26 mouse cellular contexts compared by ENCODE assay signal in the genomic region with DNA sequence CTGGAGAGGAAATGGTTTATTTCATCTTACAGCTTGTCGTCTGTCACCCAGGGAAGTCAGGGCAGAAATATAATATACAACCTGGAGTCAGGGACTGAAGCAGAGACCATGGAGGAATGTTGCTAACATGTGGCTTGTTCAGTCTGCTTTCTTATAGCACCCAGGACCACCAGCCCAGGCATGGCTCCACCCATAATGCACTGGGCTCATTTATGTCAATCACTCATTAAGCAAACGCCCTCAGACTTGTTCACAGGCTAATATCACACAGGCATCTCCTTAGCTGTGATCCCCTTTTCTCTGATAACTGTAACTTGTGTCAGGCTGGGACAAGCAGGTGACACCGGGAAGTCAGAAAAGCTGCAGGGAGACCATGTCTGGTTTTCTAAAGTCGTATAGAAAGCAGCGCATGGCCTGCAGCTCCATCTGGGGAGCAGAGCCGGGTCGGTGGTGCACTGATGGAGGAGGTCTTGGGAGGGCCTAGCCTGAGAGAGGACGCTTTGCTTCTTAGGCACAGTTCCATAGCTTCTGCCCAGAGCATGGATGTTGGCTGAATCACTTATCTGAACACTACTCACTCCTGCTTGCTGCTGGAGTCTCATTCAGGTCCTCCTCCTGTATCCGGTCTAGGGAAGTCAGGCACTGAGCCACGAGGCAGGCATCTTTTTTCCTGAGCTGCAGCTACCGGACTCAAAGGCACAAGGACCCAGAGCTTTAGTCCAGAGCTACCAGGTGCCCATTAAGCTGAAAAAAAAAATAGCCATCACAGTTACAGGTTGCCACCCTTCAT. TPM values are rescaled to one million over a fixed set of nuclear protein-coding genes. Genes with fewer than 3 reads are reported as not detected.
DNase-seq lines count a peak whose midpoint lies in the region; ATAC-seq and TF ChIP-seq lines count a peak whose summit lies in the region.
"Had no signal": no experiment of that assay in that cellular context is flagged by ENCODE, and none has a peak within 500 bp of the region (broad histone marks: within the 10 kb centered on the region; RNA-seq: fewer than 3 reads in every experiment).

No protein-coding gene starts in this region.

- peaks cover 42% of the 10 kb centered on the region for H3K4me1 ChIP-seq in heart, embryonic 10.5 days
- H3K4me1 ChIP-seq in heart, postnatal 0 days (ENCODE audit: control insufficient read depth, insufficient read depth): 0 out of 2 replicates have a peak, but pooled peaks cover 3% of the 10 kb centered on the region
- H3K4me1 ChIP-seq in midbrain, embryonic 11.5 days (ENCODE audit: control insufficient read depth, insufficient read depth, low read length): no peaks in the 10 kb centered on the region
- H3K4me1 ChIP-seq: midbrain, embryonic 12.5 days had no signal

- peak; percentile 30; the same call in 1 of the 2 replicates for ATAC-seq in heart, postnatal 0 days (ENCODE audit: insufficient read depth, low read depth)
- ATAC-seq in midbrain, embryonic 11.5 days (ENCODE audit: low FRiP score): no peak
- ATAC-seq: forebrain, embryonic 14.5 days; hindbrain, embryonic 16.5 days; Patski had no signal

- no peak for DNase-seq in heart, embryonic 10.5 days (ENCODE audit: low spot score)
- no peak for DNase-seq in heart, postnatal 25 days (ENCODE audit: low spot score)
- peak; percentile 15 for DNase-seq in kidney, adult 18-20 months
- no peak for DNase-seq in kidney, adult 8-10 months
- peak; percentile 5 for DNase-seq in 3T3-L1 (ENCODE audit: low read depth, low spot score)
- peak; percentile 47 for DNase-seq in heart, postnatal 0 days (ENCODE audit: low spot score)
- no peak for DNase-seq in neural tube, embryonic 10.5 days (ENCODE audit: extremely low spot score, low spot score)
- DNase-seq in midbrain, embryonic 11.5 days (ENCODE audit: low spot score, missing footprints): no peak
- DNase-seq: cerebellum, adult 11-12 months; cerebellum, postnatal 14 days; gastrocnemius, adult 2 months; liver, postnatal 0 days; lung, postnatal 10 days; thymus, adult 18-20 months; thymus, postnatal 36 days had no signal

- no peak for TF ChIP-seq EP300 in heart, postnatal 0 days (IDR thresholded peaks at IDR 0.05; ENCODE audit: low read depth)

- no peaks in the 10 kb centered on the region for H3K36me3 ChIP-seq in heart, embryonic 10.5 days
- H3K36me3 ChIP-seq in heart, postnatal 0 days (replicated peaks; ENCODE audit: control insufficient read depth, insufficient read depth, low read length): no peaks in the 10 kb centered on the region
- H3K36me3 ChIP-seq in midbrain, embryonic 11.5 days (ENCODE audit: control insufficient read depth, insufficient read depth, low read length): no peaks in the 10 kb centered on the region
- H3K36me3 ChIP-seq: hindbrain, embryonic 10.5 days; intestine, embryonic 15.5 days; midbrain, embryonic 12.5 days had no signal

- H3K27me3 ChIP-seq in heart, embryonic 10.5 days (ENCODE audit: insufficient read depth, poor library complexity, severe bottlenecking): peaks cover 15% of the 10 kb centered on the region; the same call in 1 of the 2 replicates
- H3K27me3 ChIP-seq in heart, postnatal 0 days (ENCODE audit: control insufficient read depth, insufficient read depth, low read length): peaks cover 11% of the 10 kb centered on the region; the same call in 1 of the 2 replicates
- H3K27me3 ChIP-seq in midbrain, embryonic 11.5 days (ENCODE audit: control insufficient read depth, insufficient read depth, low read length): no peaks in the 10 kb centered on the region
- H3K27me3 ChIP-seq: midbrain, embryonic 12.5 days had no signal

- peak overlapping the region; percentile 48; the same call in 1 of the 2 replicates for H3K27ac ChIP-seq in heart, embryonic 10.5 days
- no peak overlapping the region for H3K27ac ChIP-seq in heart, postnatal 0 days (ENCODE audit: low read depth)
- no peak overlapping the region for H3K27ac ChIP-seq in midbrain, embryonic 11.5 days (ENCODE audit: low read depth, low read length)
- H3K27ac ChIP-seq: gastrocnemius, adult 2 months; hindbrain, embryonic 10.5 days; intestine, embryonic 15.5 days; midbrain, embryonic 12.5 days had no signal

- no peaks in the 10 kb centered on the region for H3K9me3 ChIP-seq in heart, embryonic 10.5 days
- H3K9me3 ChIP-seq in heart, postnatal 0 days (replicated peaks; ENCODE audit: control insufficient read depth, low read length): no peaks in the 10 kb centered on the region
- no peaks in the 10 kb centered on the region for H3K9me3 ChIP-seq in midbrain, embryonic 11.5 days (ENCODE audit: control insufficient read depth, low read length)
- H3K9me3 ChIP-seq: hindbrain, embryonic 10.5 days; intestine, embryonic 15.5 days; midbrain, embryonic 12.5 days had no signal

- intact Hi-C loops in heart, postnatal 25 days (cut with DNase I): no loop called here

- no peak overlapping the region for H3K4me3 ChIP-seq in heart, embryonic 10.5 days
- no peak overlapping the region for H3K4me3 ChIP-seq in heart, postnatal 0 days (ENCODE audit: low read depth, low read length)
- no peak overlapping the region for H3K4me3 ChIP-seq in midbrain, embryonic 11.5 days (ENCODE audit: low read depth, low read length)
- H3K4me3 ChIP-seq: gastrocnemius, adult 2 months; hindbrain, embryonic 10.5 days; intestine, embryonic 15.5 days; midbrain, embryonic 12.5 days had no signal

- no peak overlapping the region for H3K4me2 ChIP-seq in heart, postnatal 0 days (ENCODE audit: low read depth, low read length)
- no peak overlapping the region for H3K4me2 ChIP-seq in midbrain, embryonic 11.5 days
- H3K4me2 ChIP-seq: intestine, embryonic 15.5 days; liver, embryonic 11.5 days; midbrain, embryonic 12.5 days had no signal

- WGBS in heart, embryonic 10.5 days: 63% methylated on average over 11 of the region's 11 CpGs
- 55% methylated on average over 11 of the region's 11 CpGs for WGBS in heart, postnatal 0 days
- 78% methylated on average over 11 of the region's 11 CpGs for WGBS in midbrain, embryonic 11.5 days

- no peak overlapping the region for H3K9ac ChIP-seq in heart, postnatal 0 days (replicated peaks; ENCODE audit: low read depth, low read length)
- no peak overlapping the region for H3K9ac ChIP-seq in midbrain, embryonic 11.5 days (ENCODE audit: low read length)
- H3K9ac ChIP-seq: intestine, embryonic 15.5 days; liver, postnatal 0 days; midbrain, embryonic 12.5 days had no signal

- no peak for TF ChIP-seq CTCF in heart, postnatal 0 days (IDR thresholded peaks at IDR 0.05; ENCODE audit: low read depth)

RNA-seq across cellular contexts. Expression of a gene that starts 35.4 kb away (rescaled TPM):
- 0.53 and 2.0 TPM in 2 replicates for polyA plus RNA-seq in heart, embryonic 10.5 days (2016; fragmentation: Nextera tagmentation; extraction: Ambion mirVana)
- total RNA-seq in heart, postnatal 25 days (2021): under 1 TPM in 1 of 2 experiments, not detected in 1; 0.16 TPM
- 0.35 and 1.9 TPM in 2 replicates for total RNA-seq in heart, postnatal 0 days (2014; rRNA removed; ENCODE audit: low replicate concordance)
- polyA plus RNA-seq in heart, postnatal 0 days (2015; fragmentation: Nextera tagmentation; extraction: Ambion mirVana): 0.12 and 0.16 TPM in 2 replicates
- polyA plus RNA-seq in midbrain, embryonic 11.5 days (2014; fragmentation: Nextera tagmentation; extraction: Ambion mirVana): 0.46 and 0.79 TPM in 2 replicates
- total RNA-seq: gastrocnemius, adult 2 months; layer of hippocampus, postnatal 14 days; megakaryocyte progenitor cell, adult 5-6 weeks had no signal
- polyA plus RNA-seq: limb, embryonic 11.5 days; liver, postnatal 0 days had no signal

RNA-seq across cellular contexts. Expression of a gene that starts 47.1 kb away (rescaled TPM):
- 12.4 and 14.8 TPM in 2 replicates for polyA plus RNA-seq in heart, embryonic 10.5 days (2016; fragmentation: Nextera tagmentation; extraction: Ambion mirVana)
- total RNA-seq in heart, postnatal 25 days (2021): 1 to 10 TPM; 2.0 to 2.2 TPM
- 6.6 and 16.4 TPM in 2 replicates for total RNA-seq in heart, postnatal 0 days (2014; rRNA removed; ENCODE audit: low replicate concordance)
- 2.5 and 3.3 TPM in 2 replicates for polyA plus RNA-seq in heart, postnatal 0 days (2015; fragmentation: Nextera tagmentation; extraction: Ambion mirVana)
- polyA plus RNA-seq in midbrain, embryonic 11.5 days (2014; fragmentation: Nextera tagmentation; extraction: Ambion mirVana): 7.0 and 7.1 TPM in 2 replicates
- total RNA-seq: megakaryocyte progenitor cell, adult 5-6 weeks; monocyte, adult 5-6 weeks had no signal

RNA-seq across cellular contexts. Expression of a gene that starts 54.9 kb away (rescaled TPM):
- polyA plus RNA-seq in heart, embryonic 10.5 days (2016; fragmentation: Nextera tagmentation; extraction: Ambion mirVana): 57.0 and 58.7 TPM in 2 replicates
- total RNA-seq in heart, postnatal 25 days (2021): 10 to 100 TPM; 13.2 to 14.2 TPM
- 26.5 and 26.8 TPM in 2 replicates for total RNA-seq in heart, postnatal 0 days (2014; rRNA removed; ENCODE audit: low replicate concordance)
- 22.7 and 24.3 TPM in 2 replicates for polyA plus RNA-seq in heart, postnatal 0 days (2015; fragmentation: Nextera tagmentation; extraction: Ambion mirVana)
- 47.4 and 50.4 TPM in 2 replicates for polyA plus RNA-seq in midbrain, embryonic 11.5 days (2014; fragmentation: Nextera tagmentation; extraction: Ambion mirVana)

Comparison
In these comparisons a context has a peak if more than half of its experiments do, and no peak if none do; other contexts are left out.
1. DNase-seq: peak in kidney, adult 18-20 months (single experiment), 3T3-L1 (single experiment) and heart, postnatal 0 days (single experiment); none in heart, embryonic 10.5 days (single experiment), heart, postnatal 25 days (single experiment), kidney, adult 8-10 months (0 of 2), neural tube, embryonic 10.5 days (single experiment) and midbrain, embryonic 11.5 days (single experiment).